Mouse (Mus musculus): ENCODE data around the gene Flad1. TPM values are rescaled to one million over a fixed set of nuclear protein-coding genes. Genes with fewer than 3 reads are reported as not detected.

Gene Flad1
- total RNA-seq, 2 experiments from 2014 or later, result 11.3 to 18.7 TPM

DNA sequence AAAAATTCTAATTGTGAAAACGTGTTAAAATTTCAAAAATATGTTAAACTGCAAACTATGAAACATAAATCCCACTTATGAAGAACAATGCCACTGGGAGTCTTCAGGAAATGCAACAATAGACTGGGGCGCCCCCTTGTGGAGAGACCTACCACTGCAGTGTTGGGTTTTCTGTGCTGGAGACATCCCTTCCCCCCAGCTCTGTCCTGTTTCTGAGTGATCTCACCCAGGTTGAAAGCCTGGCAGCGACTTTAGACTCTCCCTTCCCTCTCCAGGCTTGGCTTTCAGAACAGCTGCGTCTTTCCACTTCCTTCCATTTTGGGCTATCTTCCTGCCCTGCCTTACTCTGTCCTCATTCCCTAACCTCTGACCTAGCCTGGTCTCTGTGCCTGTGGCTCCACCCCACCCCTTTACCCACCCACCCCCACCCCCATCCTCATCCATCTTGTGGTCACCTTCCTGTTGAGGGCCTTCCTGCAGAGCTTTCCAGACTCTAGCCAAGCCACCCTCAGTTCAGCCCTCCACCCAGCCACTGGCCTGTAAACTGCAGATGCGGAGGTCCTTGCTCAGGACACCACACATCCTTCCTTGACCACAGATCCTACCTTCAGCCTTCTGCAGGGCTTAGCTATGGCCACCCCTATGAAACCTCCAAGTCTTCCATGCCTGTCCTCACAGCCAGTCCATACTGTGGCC lies 56.7 kb downstream of the Flad1 start:
- ATAC-seq (replicated peaks; ENCODE audit: poor library complexity), result peak; percentile 62

DNA sequence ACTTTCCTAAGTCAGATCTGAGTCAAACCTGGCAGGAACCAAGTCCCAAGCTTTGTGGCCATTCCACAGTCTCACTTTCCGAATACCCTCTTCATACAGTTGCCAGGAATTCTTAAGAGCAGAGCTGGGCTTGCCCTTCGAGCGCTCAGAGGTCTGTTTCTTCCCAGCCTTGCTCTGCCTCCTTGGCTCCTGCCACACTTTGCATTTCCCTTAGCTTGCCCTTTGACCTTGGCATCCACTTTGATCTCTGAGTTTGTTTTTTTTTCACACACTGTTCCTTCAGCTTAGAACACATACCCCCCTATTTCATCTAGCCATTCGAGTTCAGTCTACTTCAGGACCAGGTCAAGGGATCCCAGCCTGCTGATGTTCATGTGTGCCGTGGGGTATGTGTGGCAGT lies 60.4 kb downstream of the Flad1 start:
- ATAC-seq (replicated peaks; ENCODE audit: poor library complexity), result no peak

Other genes starting within 250 kb of the Flad1 start
- 51.1 and 53.8 TPM in 2 replicates for gene Clk2, start 247.1 kb downstream of the Flad1 start, total RNA-seq (2015)
- gene Clk2, start 247.1 kb downstream of the Flad1 start, total RNA-seq (2017), result 69.3 and 75.9 TPM in 2 replicates
- gene Scamp3, start 234.4 kb downstream of the Flad1 start, total RNA-seq (2015), result 92.5 and 93.9 TPM in 2 replicates
- 33.4 and 37.2 TPM in 2 replicates for gene Scamp3, start 234.4 kb downstream of the Flad1 start, total RNA-seq (2017)
- 14.3 and 18.0 TPM in 2 replicates for gene Fam189b, start 228.7 kb downstream of the Flad1 start, total RNA-seq (2015)
- 2.3 and 5.2 TPM in 2 replicates for gene Fam189b, start 228.7 kb downstream of the Flad1 start, total RNA-seq (2017)
- gene Gba, start 208.9 kb downstream of the Flad1 start, total RNA-seq (2015), result 52.8 and 60.0 TPM in 2 replicates
- gene Gba, start 208.9 kb downstream of the Flad1 start, total RNA-seq (2017), result 51.4 and 55.8 TPM in 2 replicates
- gene Thbs3, start 196.7 kb downstream of the Flad1 start, total RNA-seq (2015), result not detected in 2 replicates
- 0.42 TPM in 1 of 2 replicates, not detected in the other for gene Thbs3, start 196.7 kb downstream of the Flad1 start, total RNA-seq (2017)
- 70.4 and 95.6 TPM in 2 replicates for gene Mtx1, start 184.8 kb downstream of the Flad1 start, total RNA-seq (2015)
- gene Mtx1, start 184.8 kb downstream of the Flad1 start, total RNA-seq (2017), result 66.1 and 95.2 TPM in 2 replicates
- 0.44 TPM in 1 of 2 replicates, not detected in the other for gene Muc1, start 182.8 kb downstream of the Flad1 start, total RNA-seq (2015)
- gene Muc1, start 182.8 kb downstream of the Flad1 start, total RNA-seq (2017), result not detected in 2 replicates
- gene Krtcap2, start 165.9 kb downstream of the Flad1 start, total RNA-seq (2015), result 284 and 290 TPM in 2 replicates
- gene Krtcap2, start 165.9 kb downstream of the Flad1 start, total RNA-seq (2017), result 294 and 304 TPM in 2 replicates
- 1.2 and 1.5 TPM in 2 replicates for gene Trim46, start 165.6 kb downstream of the Flad1 start, total RNA-seq (2015)
- gene Trim46, start 165.6 kb downstream of the Flad1 start, total RNA-seq (2017), result 0.12 and 0.91 TPM in 2 replicates
- 84.4 and 101 TPM in 2 replicates for gene Dpm3, start 152.5 kb downstream of the Flad1 start, total RNA-seq (2015)
- 80.4 and 135 TPM in 2 replicates for gene Dpm3, start 152.5 kb downstream of the Flad1 start, total RNA-seq (2017)
- 70.1 and 72.0 TPM in 2 replicates for gene Slc50a1, start 141.3 kb downstream of the Flad1 start, total RNA-seq (2015)
- 49.4 and 65.0 TPM in 2 replicates for gene Slc50a1, start 141.3 kb downstream of the Flad1 start, total RNA-seq (2017)
- 0.62 TPM in 1 of 2 replicates, not detected in the other for gene Efna1, start 130.7 kb downstream of the Flad1 start, total RNA-seq (2015)
- gene Efna1, start 130.7 kb downstream of the Flad1 start, total RNA-seq (2017), result 0.17 TPM in 1 of 2 replicates, not detected in the other
- gene Efna3, start 88.9 kb downstream of the Flad1 start, total RNA-seq (2015), result not detected in 2 replicates
- gene Efna3, start 88.9 kb downstream of the Flad1 start, total RNA-seq (2017), result not detected in 2 replicates
- gene Efna4, start 73.8 kb downstream of the Flad1 start, total RNA-seq (2015), result 0.17 and 0.64 TPM in 2 replicates
- gene Efna4, start 73.8 kb downstream of the Flad1 start, total RNA-seq (2017), result 0.27 TPM in 1 of 2 replicates, not detected in the other
- gene Adam15, start 61.9 kb downstream of the Flad1 start, total RNA-seq (2015), result 35.8 and 53.0 TPM in 2 replicates
- gene Adam15, start 61.9 kb downstream of the Flad1 start, total RNA-seq (2017), result 38.7 and 49.8 TPM in 2 replicates
- gene Dcst2, start 49.9 kb downstream of the Flad1 start, total RNA-seq (2015), result not detected in 2 replicates
- not detected in 2 replicates for gene Dcst2, start 49.9 kb downstream of the Flad1 start, total RNA-seq (2017)
- gene Dcst1, start 46.6 kb downstream of the Flad1 start, total RNA-seq (2015), result not detected in 2 replicates
- gene Dcst1, start 46.6 kb downstream of the Flad1 start, total RNA-seq (2017), result not detected in 2 replicates
- gene Zbtb7b, start 17.1 kb downstream of the Flad1 start, total RNA-seq (2015), result 3.8 and 5.7 TPM in 2 replicates
- 9.1 and 17.4 TPM in 2 replicates for gene Zbtb7b, start 17.1 kb downstream of the Flad1 start, total RNA-seq (2017)
- gene Lenep, start 9.1 kb downstream of the Flad1 start, total RNA-seq (2015), result 1.5 and 2.7 TPM in 2 replicates
- 0.21 and 2.6 TPM in 2 replicates for gene Lenep, start 9.1 kb downstream of the Flad1 start, total RNA-seq (2017)
- 268 TPM in 2 replicates for gene Cks1b, start 6.5 kb upstream of the Flad1 start, total RNA-seq (2015)
- gene Cks1b, start 6.5 kb upstream of the Flad1 start, total RNA-seq (2017), result 171 and 192 TPM in 2 replicates
- gene Shc1, start 6.6 kb upstream of the Flad1 start, total RNA-seq (2015), result 41.4 and 42.8 TPM in 2 replicates
- 49.6 and 52.8 TPM in 2 replicates for gene Shc1, start 6.6 kb upstream of the Flad1 start, total RNA-seq (2017)
- gene Pygo2, start 18.3 kb upstream of the Flad1 start, total RNA-seq (2015), result 18.9 and 25.2 TPM in 2 replicates
- 11.8 and 12.8 TPM in 2 replicates for gene Pygo2, start 18.3 kb upstream of the Flad1 start, total RNA-seq (2017)
- 5.2 and 6.1 TPM in 2 replicates for gene Pbxip1, start 24.8 kb upstream of the Flad1 start, total RNA-seq (2015)
- 13.4 and 15.0 TPM in 2 replicates for gene Pbxip1, start 24.8 kb upstream of the Flad1 start, total RNA-seq (2017)
- 14.7 and 14.8 TPM in 2 replicates for gene Pmvk, start 42.7 kb upstream of the Flad1 start, total RNA-seq (2015)
- gene Pmvk, start 42.7 kb upstream of the Flad1 start, total RNA-seq (2017), result 18.8 and 25.3 TPM in 2 replicates
- gene Kcnn3, start 108.3 kb upstream of the Flad1 start, total RNA-seq (2015), result not detected in 2 replicates
- gene Kcnn3, start 108.3 kb upstream of the Flad1 start, total RNA-seq (2017), result 0.03 TPM in 1 of 2 replicates, not detected in the other

Data from megakaryocyte progenitor cell, adult 5-6 weeks (primary cell).